Mouse (Mus musculus): ENCODE data around the gene Mettl7a2. TPM values are rescaled to one million over a fixed set of nuclear protein-coding genes. Genes with fewer than 3 reads are reported as not detected.

Gene Mettl7a2
- polyA plus RNA-seq (2014; fragmentation: Illumina TruSeq; extraction: RNeasy Lipid Tissue Mini Kit (QIAGEN cat#74804); ENCODE audit: low read depth, low replicate concordance) = not detected

DNA sequence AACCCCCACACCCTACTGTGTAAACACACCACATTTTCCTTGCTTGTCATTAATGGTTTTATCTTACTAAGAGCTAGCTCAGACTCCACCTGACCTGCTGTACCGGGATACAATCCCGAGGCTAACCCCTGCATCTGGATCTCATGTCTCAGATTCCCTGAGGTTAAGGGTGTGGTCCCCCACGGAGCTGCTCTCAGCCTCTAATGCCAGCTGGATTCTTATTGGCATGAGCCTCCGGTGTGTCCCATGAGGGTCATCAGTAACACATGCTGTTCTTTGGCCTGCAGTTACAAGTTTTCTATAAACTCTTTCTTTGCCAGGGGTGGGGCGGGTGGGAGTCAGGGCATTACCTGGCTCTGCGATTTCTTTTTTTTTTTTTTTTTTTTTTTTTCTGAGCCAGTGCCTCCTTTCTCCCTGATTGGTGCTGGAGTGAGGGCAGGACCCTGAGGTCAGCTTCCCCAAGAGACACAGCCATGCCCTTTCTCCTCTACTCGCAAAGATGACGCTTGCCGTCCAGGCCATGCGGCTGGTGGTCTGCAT, at the start of gene Mettl7a2, which contains the start of gene Methig1:
Gene Mettl7a2, plus strand, starts transcription at position 490 of the 540 bp plus-strand sequence.
Gene Methig1, plus strand, starts transcription at position 439 of the 540 bp plus-strand sequence.

DNA sequence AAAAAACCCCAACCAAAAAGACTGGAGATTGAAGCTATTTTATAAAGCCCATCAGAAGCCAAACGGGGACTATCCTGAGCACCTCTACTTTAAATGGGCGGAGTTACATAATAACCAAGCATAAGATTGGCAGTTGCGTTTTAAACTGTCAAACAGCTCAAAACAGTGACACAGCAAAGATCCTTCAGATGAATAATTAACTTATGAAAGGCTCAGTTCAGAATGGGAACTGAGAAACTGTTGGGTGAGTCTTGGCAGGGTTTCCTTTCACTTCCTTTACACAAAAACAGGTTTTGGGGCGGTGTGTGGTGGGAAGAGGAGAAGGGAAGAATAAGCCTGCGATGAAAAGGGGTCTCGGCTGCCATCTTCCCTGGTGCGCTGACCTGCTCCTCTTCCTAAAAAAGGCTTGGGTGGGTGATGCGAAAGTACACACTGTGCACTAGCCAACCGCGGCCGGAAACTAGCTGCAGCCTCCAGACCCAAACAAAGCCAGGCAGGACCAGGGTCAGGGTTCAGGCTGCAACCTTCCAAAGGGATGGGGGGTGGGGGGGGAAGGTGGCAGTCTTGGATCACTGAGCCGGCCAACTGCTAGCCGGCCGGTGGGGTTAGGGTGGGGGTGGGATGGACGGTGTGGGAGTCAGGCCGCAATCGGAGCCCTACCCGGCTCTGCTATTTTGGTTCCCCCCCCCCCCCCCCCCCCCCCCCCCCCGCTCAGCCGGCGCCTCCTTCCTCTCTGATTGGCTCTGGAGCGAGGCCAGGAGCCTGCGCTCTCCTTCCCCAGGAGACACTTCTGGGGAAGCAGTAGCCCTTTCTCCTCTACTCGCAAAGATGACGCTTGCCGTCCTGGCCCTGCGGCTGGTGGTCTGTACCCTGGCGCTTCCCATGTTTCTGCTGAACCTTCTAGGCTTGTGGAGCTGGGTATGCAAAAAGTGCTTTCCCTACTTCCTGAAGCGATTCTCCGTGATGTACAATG, 48.7 kb upstream of the Mettl7a2 start, which contains the start of gene Mettl7a1:
Gene Mettl7a1, plus strand, starts transcription at position 122 of the 973 bp plus-strand sequence.

DNA sequence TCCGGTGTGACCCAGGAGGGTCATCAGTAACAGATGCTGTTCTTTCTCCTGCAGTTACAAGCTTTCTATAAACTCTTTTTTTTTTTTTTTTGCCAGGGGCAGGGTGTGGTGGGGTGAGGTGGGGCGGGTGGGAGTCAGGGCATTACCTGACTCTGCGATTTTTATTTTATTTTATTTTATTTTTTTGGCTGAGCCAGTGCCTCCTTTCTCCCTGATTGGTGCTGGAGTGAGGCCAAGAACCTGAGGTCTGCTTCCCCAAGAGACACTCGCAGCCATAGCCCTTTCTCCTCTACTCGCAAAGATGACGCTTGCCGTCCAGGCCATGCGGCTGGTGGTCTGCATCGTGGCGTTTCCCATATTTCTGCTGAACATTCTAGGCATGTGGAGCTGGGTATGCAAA, 18.4 kb upstream of the Mettl7a2 start, which contains the start of gene Mettl7a3:
Gene Mettl7a3, plus strand, starts transcription at position 301 of the 400 bp plus-strand sequence.

DNA sequence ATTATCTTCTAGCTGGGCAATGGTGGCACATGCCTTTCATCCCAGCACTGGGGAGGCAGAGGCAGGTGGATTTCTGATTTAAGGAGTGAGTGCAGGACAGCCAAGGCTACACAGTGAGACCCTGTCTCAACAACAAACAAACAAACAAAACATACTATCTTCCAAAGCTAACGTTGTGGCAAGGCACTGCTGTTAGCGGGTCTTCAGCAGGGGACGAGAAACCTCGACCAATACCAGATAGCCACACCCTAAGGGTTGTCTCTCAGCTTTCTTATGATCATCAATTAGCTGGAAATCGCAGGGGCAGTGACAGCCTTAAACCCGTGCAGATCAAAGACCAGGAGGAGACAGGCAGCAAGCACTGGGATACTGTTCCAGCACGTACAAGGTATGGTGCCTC, 11.2 kb downstream of the Mettl7a2 start, which contains the start of gene Higd1c:
Gene Higd1c, plus strand, starts transcription at position 301 of the 400 bp plus-strand sequence.

Other genes starting within 250 kb of the Mettl7a2 start
- gene Atf1, start 125.4 kb upstream of the Mettl7a2 start, polyA plus RNA-seq (2014; fragmentation: Illumina TruSeq; extraction: RNeasy Lipid Tissue Mini Kit (QIAGEN cat#74804); ENCODE audit: low read depth, low replicate concordance) = 81.9 TPM
- gene Tmprss12, start 72.4 kb upstream of the Mettl7a2 start, polyA plus RNA-seq (2014; fragmentation: Illumina TruSeq; extraction: RNeasy Lipid Tissue Mini Kit (QIAGEN cat#74804); ENCODE audit: low read depth, low replicate concordance) = 34.8 TPM
- 6.8 TPM for gene Mettl7a1, start 49.1 kb upstream of the Mettl7a2 start, polyA plus RNA-seq (2014; fragmentation: Illumina TruSeq; extraction: RNeasy Lipid Tissue Mini Kit (QIAGEN cat#74804); ENCODE audit: low read depth, low replicate concordance)
- gene Mettl7a3, start 18.3 kb upstream of the Mettl7a2 start, polyA plus RNA-seq (2014; fragmentation: Illumina TruSeq; extraction: RNeasy Lipid Tissue Mini Kit (QIAGEN cat#74804); ENCODE audit: low read depth, low replicate concordance) = not detected
- not detected for gene Methig1, start 51 bp upstream of the Mettl7a2 start, polyA plus RNA-seq (2014; fragmentation: Illumina TruSeq; extraction: RNeasy Lipid Tissue Mini Kit (QIAGEN cat#74804); ENCODE audit: low read depth, low replicate concordance)
- not detected for gene Higd1c, start 11.3 kb downstream of the Mettl7a2 start, polyA plus RNA-seq (2014; fragmentation: Illumina TruSeq; extraction: RNeasy Lipid Tissue Mini Kit (QIAGEN cat#74804); ENCODE audit: low read depth, low replicate concordance)
- 0.17 TPM for gene Gm5475, start 68.9 kb downstream of the Mettl7a2 start, polyA plus RNA-seq (2014; fragmentation: Illumina TruSeq; extraction: RNeasy Lipid Tissue Mini Kit (QIAGEN cat#74804); ENCODE audit: low read depth, low replicate concordance)
- 10.5 TPM for gene Slc11a2, start 71.9 kb downstream of the Mettl7a2 start, polyA plus RNA-seq (2014; fragmentation: Illumina TruSeq; extraction: RNeasy Lipid Tissue Mini Kit (QIAGEN cat#74804); ENCODE audit: low read depth, low replicate concordance)
- gene Letmd1, start 115.8 kb downstream of the Mettl7a2 start, polyA plus RNA-seq (2014; fragmentation: Illumina TruSeq; extraction: RNeasy Lipid Tissue Mini Kit (QIAGEN cat#74804); ENCODE audit: low read depth, low replicate concordance) = 8.6 TPM
- gene Csrnp2, start 142.3 kb downstream of the Mettl7a2 start, polyA plus RNA-seq (2014; fragmentation: Illumina TruSeq; extraction: RNeasy Lipid Tissue Mini Kit (QIAGEN cat#74804); ENCODE audit: low read depth, low replicate concordance) = 11.5 TPM
- 9.3 TPM for gene Tfcp2, start 198.8 kb downstream of the Mettl7a2 start, polyA plus RNA-seq (2014; fragmentation: Illumina TruSeq; extraction: RNeasy Lipid Tissue Mini Kit (QIAGEN cat#74804); ENCODE audit: low read depth, low replicate concordance)
- 12.5 TPM for gene Pou6f1, start 246.8 kb downstream of the Mettl7a2 start, polyA plus RNA-seq (2014; fragmentation: Illumina TruSeq; extraction: RNeasy Lipid Tissue Mini Kit (QIAGEN cat#74804); ENCODE audit: low read depth, low replicate concordance)

All from testis, adult 10 weeks (tissue).